Mouse (Mus musculus) lung, adult 2 months (tissue): ENCODE measurements around the gene Stmn3.

ENCODE experiments used
- CTCF ChIP-seq: fragments of 200-500 bp; IDR thresholded peaks from 2 replicates; pipeline ENCODE4 v1.5.1; 2011; ENCODE audit warnings: mild to moderate bottlenecking, low read length, control low read depth; ENCODE audit not compliant: insufficient read depth
- POLR2A ChIP-seq: fragments of 200-500 bp; IDR thresholded peaks from 2 replicates; pipeline ENCODE4 v1.6.1; 2011; ENCODE audit warnings: low read depth, mild to moderate bottlenecking, control low read depth, low read length, borderline replicate concordance; ENCODE audit errors: extremely low read depth

- TF ChIP-seq POLR2A (no peak), CTCF (no peak)
These were observed 36.4 kb downstream of the Stmn3 start for GRCm38 (mm10) chr2:181277866-181278265.
